Mouse (Mus musculus): ENCODE results near the gene Bcl9. TPM values are rescaled to one million over a fixed set of nuclear protein-coding genes. Genes with fewer than 3 reads are reported as not detected.
A peak's percentile ranks its signal among the peaks of the same experiment; 100 is the strongest.

The Bcl9 gene
- polyA plus RNA-seq, 1 experiment from 2014 or later: 78.3 TPM

DNA sequence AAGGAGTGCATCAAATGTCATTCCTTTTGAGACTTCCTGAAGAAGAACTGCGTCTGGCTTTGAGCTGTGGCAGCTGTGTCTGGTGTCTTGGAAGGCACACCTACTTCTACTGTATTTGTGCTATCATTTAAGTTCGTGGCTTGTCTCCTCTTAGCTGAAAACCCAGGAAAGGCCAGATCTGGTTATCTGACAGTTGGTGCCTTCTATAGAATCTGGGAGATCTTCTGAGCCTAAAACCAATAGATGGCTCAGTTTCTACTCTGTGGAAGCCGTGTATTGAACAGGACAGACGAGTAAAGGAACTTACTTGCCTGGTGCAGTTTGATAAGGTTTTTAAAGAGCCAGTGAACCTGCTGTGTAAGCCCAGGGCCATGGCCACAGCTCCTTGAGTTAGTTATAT is 133.2 kb downstream of the Bcl9 start:
- no peak for ATAC-seq
- Histone ChIP-seq H3K9ac (ENCODE audit: low read depth, low read length) (no peak overlapping the region), H3K9me3 (replicated peaks; ENCODE audit: control insufficient read depth, low read length, poor library complexity, severe bottlenecking) (no peaks in the 10 kb centered on the region), H3K4me2 (ENCODE audit: low read length) (no peak overlapping the region), H3K4me1 (ENCODE audit: control insufficient read depth, insufficient read depth, low read length) (peaks cover 4% of the 10 kb centered on the region; the same call in 1 of the 2 replicates), H3K36me3 (ENCODE audit: control insufficient read depth, insufficient read depth, low read length) (no peaks in the 10 kb centered on the region), H3K4me3 (ENCODE audit: low read depth, low read length) (no peak overlapping the region), H3K27ac (ENCODE audit: low read length) (no peak overlapping the region), H3K27me3 (ENCODE audit: control insufficient read depth, insufficient read depth, low read depth, low read length) (no peaks in the 10 kb centered on the region)
- 88% methylated on average over 4 of the region's 4 CpGs for WGBS

- no peak overlapping the region for H3K4me2 ChIP-seq (ENCODE audit: low read length)
- H3K4me1 ChIP-seq (ENCODE audit: control insufficient read depth, insufficient read depth, low read length): peaks cover 6% of the 10 kb centered on the region; the same call in 1 of the 2 replicates
- H3K9ac ChIP-seq (ENCODE audit: low read depth, low read length): no peak overlapping the region
- no peak overlapping the region for H3K4me3 ChIP-seq (ENCODE audit: low read depth, low read length)
- H3K36me3 ChIP-seq (ENCODE audit: control insufficient read depth, insufficient read depth, low read length): no peaks in the 10 kb centered on the region
- ATAC-seq: no peak
- H3K27ac ChIP-seq (ENCODE audit: low read length): no peak overlapping the region
- H3K9me3 ChIP-seq (replicated peaks; ENCODE audit: control insufficient read depth, low read length, poor library complexity, severe bottlenecking): no peaks in the 10 kb centered on the region
- no peaks in the 10 kb centered on the region for H3K27me3 ChIP-seq (ENCODE audit: control insufficient read depth, insufficient read depth, low read depth, low read length)
- WGBS: 56% methylated on average over 4 of the region's 4 CpGs
Measured at GRCm38 (mm10) chr3:97161773-97162172, 135.9 kb downstream of the Bcl9 start.

DNA sequence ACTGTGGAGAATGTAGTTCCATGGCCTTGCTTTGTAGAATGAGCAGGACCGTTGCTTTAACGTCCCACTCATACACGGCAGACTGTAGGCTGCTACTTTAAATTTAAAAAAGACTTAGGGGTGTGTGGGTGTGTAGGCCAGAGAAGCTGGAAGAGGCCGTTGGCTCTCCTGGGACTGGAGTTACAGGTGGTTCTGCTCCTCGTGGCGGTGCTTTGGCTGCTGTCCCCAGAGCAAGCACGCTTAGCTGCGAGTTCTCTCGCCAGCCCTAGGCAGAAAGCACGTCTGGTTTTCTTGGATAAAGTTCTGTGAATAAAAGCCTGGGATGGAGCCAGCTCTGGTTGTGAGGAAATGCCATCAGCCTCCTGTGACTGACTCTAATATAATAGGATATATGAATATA is 136.8 kb downstream of the Bcl9 start:
- Histone ChIP-seq H3K4me1 (ENCODE audit: control insufficient read depth, insufficient read depth, low read length) (peaks cover 6% of the 10 kb centered on the region; the same call in 1 of the 2 replicates), H3K36me3 (ENCODE audit: control insufficient read depth, insufficient read depth, low read length) (no peaks in the 10 kb centered on the region), H3K4me2 (ENCODE audit: low read length) (no peak overlapping the region), H3K9me3 (replicated peaks; ENCODE audit: control insufficient read depth, low read length, poor library complexity, severe bottlenecking) (no peaks in the 10 kb centered on the region), H3K9ac (ENCODE audit: low read depth, low read length) (no peak overlapping the region), H3K27me3 (ENCODE audit: control insufficient read depth, insufficient read depth, low read depth, low read length) (no peaks in the 10 kb centered on the region), H3K27ac (ENCODE audit: low read length) (no peak overlapping the region), H3K4me3 (ENCODE audit: low read depth, low read length) (no peak overlapping the region)
- 70% methylated on average over 10 of the region's 10 CpGs for WGBS
- no peak for ATAC-seq

- no peak overlapping the region for H3K9ac ChIP-seq (ENCODE audit: low read depth, low read length)
- peaks cover 6% of the 10 kb centered on the region; the same call in 1 of the 2 replicates for H3K4me1 ChIP-seq (ENCODE audit: control insufficient read depth, insufficient read depth, low read length)
- no peaks in the 10 kb centered on the region for H3K27me3 ChIP-seq (ENCODE audit: control insufficient read depth, insufficient read depth, low read depth, low read length)
- 84% methylated on average over 2 of the region's 2 CpGs for WGBS
- H3K27ac ChIP-seq (ENCODE audit: low read length): no peak overlapping the region
- H3K9me3 ChIP-seq (replicated peaks; ENCODE audit: control insufficient read depth, low read length, poor library complexity, severe bottlenecking): no peaks in the 10 kb centered on the region
- no peak for ATAC-seq
- no peak overlapping the region for H3K4me3 ChIP-seq (ENCODE audit: low read depth, low read length)
- H3K36me3 ChIP-seq (ENCODE audit: control insufficient read depth, insufficient read depth, low read length): no peaks in the 10 kb centered on the region
- no peak overlapping the region; the same call in 1 of the 2 replicates for H3K4me2 ChIP-seq (ENCODE audit: low read length)
Measured at GRCm38 (mm10) chr3:97159986-97160385, 137.7 kb downstream of the Bcl9 start.

- Histone ChIP-seq H3K4me3 (ENCODE audit: low read depth, low read length) (peak overlapping the region; percentile 72), H3K27me3 (ENCODE audit: control insufficient read depth, insufficient read depth, low read depth, low read length) (no peaks in the 10 kb centered on the region), H3K9ac (ENCODE audit: low read depth, low read length) (peak overlapping the region; percentile 71), H3K36me3 (ENCODE audit: control insufficient read depth, insufficient read depth, low read length) (no peaks in the 10 kb centered on the region), H3K4me2 (ENCODE audit: low read length) (peak overlapping the region; percentile 83), H3K27ac (ENCODE audit: low read length) (0 out of 2 replicates have a peak overlapping the region, but pooled peaks have one; percentile 75), H3K9me3 (replicated peaks; ENCODE audit: control insufficient read depth, low read length, poor library complexity, severe bottlenecking) (no peaks in the 10 kb centered on the region), H3K4me1 (ENCODE audit: control insufficient read depth, insufficient read depth, low read length) (peaks cover 6% of the 10 kb centered on the region; the same call in 1 of the 2 replicates)
- ATAC-seq: no peak
- 8% methylated on average over 6 of the region's 6 CpGs for WGBS
Measured at GRCm38 (mm10) chr3:97159509-97159850, 138.2 kb downstream of the Bcl9 start.

DNA sequence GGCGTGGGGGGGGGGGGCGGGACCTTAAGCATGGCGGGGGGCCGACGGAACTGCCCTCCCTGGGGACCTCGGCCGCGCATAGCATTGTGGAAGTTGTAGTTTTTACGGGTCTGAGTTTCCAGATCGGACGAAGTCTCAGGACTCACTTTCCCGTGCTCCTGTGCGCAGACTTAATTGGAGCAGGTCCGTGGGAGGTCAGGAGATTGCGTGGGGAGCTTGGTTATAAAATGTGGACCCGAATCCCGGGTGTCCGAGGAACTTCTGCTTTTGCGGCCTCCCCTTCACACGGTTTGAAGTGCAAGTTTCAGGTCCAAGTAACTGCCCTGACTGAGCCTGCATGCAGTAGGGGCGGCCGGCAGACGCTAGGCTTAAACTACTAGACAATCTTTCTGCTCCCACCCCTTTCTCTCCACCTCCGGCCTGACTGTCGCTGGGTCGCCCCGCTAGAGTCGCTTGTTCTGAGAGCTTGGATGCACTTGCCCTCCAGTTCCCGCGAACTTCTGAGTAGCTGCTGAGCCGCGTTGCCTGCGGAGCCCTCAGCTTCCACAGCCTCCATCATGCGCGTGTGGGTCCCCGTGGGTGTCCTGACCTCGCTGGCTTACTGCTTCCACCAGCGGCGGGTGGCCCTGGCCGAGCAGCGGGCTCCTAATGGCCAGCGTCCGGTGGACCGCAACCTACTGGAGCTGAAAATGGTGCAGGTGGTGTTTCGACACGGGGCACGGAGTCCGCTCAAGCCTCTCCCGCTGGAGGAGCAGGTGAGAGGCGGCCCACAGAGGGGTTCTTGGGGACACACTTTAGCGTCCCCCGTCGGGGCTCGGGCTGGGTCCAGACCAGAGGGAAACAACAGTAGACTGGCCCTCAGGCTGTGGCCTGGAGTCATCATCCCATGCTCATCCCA is 138.9 kb downstream of the Bcl9 start, which contains the start of gene Acp6:
TSS of gene Acp6 (plus strand) at position 167 of the 898 bp plus-strand sequence.
- peak within 1 kb of the TSS; percentile 71 for H3K9ac ChIP-seq (ENCODE audit: low read depth, low read length)
- under 1% methylated on average over 50 of the region's 54 CpGs for WGBS
- peak; percentile 96 for ATAC-seq

DNA sequence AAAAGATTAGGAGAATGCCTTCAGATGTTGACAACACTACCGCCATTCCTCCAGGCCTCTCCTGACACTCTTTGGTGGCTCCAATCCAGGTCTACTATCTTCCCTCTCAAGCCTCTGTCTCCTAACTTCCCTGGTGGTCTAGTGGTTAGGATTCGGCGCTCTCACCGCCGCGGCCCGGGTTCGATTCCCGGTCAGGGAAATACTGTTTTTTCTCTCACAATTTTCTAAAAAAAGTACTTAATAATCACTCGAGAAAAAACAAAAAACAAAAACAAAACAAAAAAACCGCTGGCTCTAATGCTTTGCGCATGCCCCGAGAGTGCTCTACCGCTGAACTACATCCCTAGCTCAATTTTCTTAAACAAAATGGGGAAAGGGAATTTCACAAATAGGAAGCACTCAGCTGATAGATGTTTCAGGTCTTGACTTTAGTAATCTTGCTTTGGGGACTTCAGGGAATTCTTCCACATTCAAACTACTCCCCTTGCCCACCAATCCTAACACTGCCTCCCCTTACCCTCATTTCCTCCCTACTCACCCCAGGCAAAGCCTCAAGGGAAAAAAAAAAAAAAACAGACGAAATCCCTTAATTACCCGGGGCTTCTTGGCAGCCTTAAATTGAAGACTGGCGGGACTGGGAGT is 139.6 kb downstream of the Bcl9 start:
- peak; percentile 66 for ATAC-seq
- Histone ChIP-seq H3K4me2 (ENCODE audit: low read length) (peak overlapping the region; percentile 83), H3K27me3 (ENCODE audit: control insufficient read depth, insufficient read depth, low read depth, low read length) (no peaks in the 10 kb centered on the region), H3K36me3 (ENCODE audit: control insufficient read depth, insufficient read depth, low read length) (no peaks in the 10 kb centered on the region), H3K9ac (ENCODE audit: low read depth, low read length) (peak overlapping the region; percentile 71; the same call in 1 of the 2 replicates), H3K27ac (ENCODE audit: low read length) (peak overlapping the region; percentile 47), H3K4me1 (ENCODE audit: control insufficient read depth, insufficient read depth, low read length) (peaks cover 6% of the 10 kb centered on the region; the same call in 1 of the 2 replicates), H3K4me3 (ENCODE audit: low read depth, low read length) (peak overlapping the region; percentile 72), H3K9me3 (replicated peaks; ENCODE audit: control insufficient read depth, low read length, poor library complexity, severe bottlenecking) (no peaks in the 10 kb centered on the region)
- under 1% methylated on average over 17 of the region's 17 CpGs for WGBS

More for the DNA sequence above, 138.9 kb downstream of the Bcl9 start, which contains the start of gene Acp6:
- Histone ChIP-seq H3K4me3 (ENCODE audit: low read depth, low read length) (peak within 1 kb of the TSS; percentile 72), H3K4me2 (ENCODE audit: low read length) (peak within 1 kb of the TSS; percentile 83), H3K4me1 (ENCODE audit: control insufficient read depth, insufficient read depth, low read length) (peaks cover 6% of the 10 kb centered on the region; the same call in 1 of the 2 replicates), H3K27me3 (ENCODE audit: control insufficient read depth, insufficient read depth, low read depth, low read length) (no peaks in the 10 kb centered on the region), H3K27ac (ENCODE audit: low read length) (peak within 1 kb of the TSS; percentile 75), H3K36me3 (ENCODE audit: control insufficient read depth, insufficient read depth, low read length) (no peaks in the 10 kb centered on the region), H3K9me3 (replicated peaks; ENCODE audit: control insufficient read depth, low read length, poor library complexity, severe bottlenecking) (no peaks in the 10 kb centered on the region)

GRCm38 (mm10) chr3:97157308-97157707 is 140.4 kb downstream of the Bcl9 start:
- no peak for ATAC-seq
- H3K27me3 ChIP-seq (ENCODE audit: control insufficient read depth, insufficient read depth, low read depth, low read length): no peaks in the 10 kb centered on the region
- no peak overlapping the region for H3K4me2 ChIP-seq (ENCODE audit: low read length)
- H3K9me3 ChIP-seq (replicated peaks; ENCODE audit: control insufficient read depth, low read length, poor library complexity, severe bottlenecking): no peaks in the 10 kb centered on the region
- no peaks in the 10 kb centered on the region for H3K36me3 ChIP-seq (ENCODE audit: control insufficient read depth, insufficient read depth, low read length)
- 96% methylated on average over 1 of the region's 1 CpGs for WGBS
- H3K9ac ChIP-seq (ENCODE audit: low read depth, low read length): no peak overlapping the region
- H3K4me1 ChIP-seq (ENCODE audit: control insufficient read depth, insufficient read depth, low read length): peaks cover 6% of the 10 kb centered on the region; the same call in 1 of the 2 replicates
- H3K4me3 ChIP-seq (ENCODE audit: low read depth, low read length): no peak overlapping the region
- no peak overlapping the region for H3K27ac ChIP-seq (ENCODE audit: low read length)

All from midbrain, embryonic 16.5 days (tissue).